Mouse (Mus musculus): ENCODE measurements around the gene Gm42906.

Gene Gm42906

DNA sequence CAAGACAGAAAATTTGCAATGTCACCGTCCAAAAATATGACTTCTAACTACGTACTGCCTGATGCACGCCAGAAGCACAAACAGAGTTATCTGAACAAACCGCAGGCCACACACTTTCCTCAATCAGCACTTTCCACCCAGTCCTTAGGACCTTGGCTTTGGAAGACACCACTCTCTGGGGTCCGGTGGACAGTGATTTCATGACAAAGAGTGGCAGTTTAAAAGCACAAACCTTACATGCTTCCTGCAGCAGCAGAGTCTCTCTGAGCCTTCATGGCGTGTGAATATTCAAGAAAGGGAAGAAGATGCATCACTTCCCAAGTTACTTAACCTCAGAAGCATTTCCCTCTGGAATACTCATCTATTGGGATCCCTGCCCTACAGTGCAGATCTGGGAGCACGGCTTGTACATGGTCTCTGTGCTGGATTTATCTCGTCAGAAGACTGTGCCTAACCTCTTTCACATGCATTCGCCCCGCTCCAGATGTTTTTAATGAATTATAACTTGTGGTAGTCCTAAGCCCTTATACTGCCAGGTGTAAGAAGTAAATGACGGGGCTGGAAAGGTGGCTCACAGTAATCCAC is 244.2 kb downstream of the Gm42906 start:
- DNase-seq, result no peak

DNA sequence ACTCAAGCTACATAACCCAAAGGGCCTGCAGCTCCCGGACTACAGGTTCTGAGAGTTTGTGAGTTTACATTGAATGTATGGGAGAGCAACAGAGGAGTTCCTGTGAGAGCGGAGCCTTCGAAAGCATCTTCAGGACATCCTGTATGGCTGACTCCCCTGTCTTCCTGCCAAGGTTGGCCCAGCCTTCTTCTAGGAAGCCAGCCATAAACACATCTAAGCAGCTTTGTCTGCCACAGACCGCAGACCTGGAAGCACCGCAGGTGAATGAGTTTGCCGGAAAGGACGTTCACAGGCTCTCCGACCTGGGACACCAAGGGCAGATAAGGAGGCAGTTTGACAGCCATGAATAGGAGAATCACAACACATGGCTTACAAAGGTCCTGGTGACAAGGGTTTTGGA is 246.7 kb downstream of the Gm42906 start:
- peak; percentile 50 for DNase-seq

DNA sequence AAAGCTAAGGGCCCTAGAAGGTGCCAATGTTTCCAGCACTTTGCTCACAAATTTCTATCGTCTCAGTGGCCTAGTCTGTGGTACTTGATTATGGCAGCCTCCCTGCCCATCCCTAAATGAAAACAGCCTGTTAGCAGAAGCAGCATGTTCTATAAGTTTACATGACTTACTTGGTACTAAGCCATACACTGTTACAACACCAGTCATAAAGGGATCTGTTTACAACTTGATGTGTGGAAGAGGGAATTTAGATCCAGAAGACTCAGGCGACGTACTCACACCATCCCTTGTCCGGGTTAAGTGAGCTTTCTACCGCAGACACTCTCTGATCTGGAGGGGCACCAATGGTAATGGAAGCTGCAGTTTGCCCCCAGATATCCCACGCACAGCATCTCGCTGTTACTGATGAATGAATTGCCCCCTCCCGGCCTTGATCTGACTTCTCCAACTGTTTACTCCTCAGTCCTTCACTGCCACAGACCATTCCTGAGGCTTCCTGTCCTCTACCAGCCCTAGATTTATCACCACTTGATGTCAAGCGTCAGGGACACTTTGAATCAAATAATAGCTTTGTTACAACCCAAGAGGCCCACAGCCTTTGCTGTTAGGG is 247.7 kb downstream of the Gm42906 start:
- no peak for DNase-seq

DNA sequence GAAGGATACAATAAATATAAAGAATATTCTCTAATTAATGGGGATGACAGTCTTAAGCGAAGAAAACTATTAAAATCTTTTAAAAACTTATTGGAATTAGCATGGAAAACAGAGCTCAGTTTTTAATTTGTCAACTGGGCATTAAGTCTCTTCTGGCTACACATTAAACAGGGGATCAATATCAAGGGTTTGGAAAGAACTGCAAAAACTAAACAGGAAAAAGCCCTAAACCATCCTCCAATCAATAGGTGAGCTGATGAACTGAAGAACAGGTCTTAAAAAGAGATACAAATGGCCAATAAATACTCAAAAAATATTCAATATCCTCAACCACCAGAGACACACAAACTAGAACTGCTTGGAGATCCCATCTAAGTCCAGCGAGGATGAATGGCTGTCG is 250.8 kb downstream of the Gm42906 start:
- DNase-seq, result no peak

DNA sequence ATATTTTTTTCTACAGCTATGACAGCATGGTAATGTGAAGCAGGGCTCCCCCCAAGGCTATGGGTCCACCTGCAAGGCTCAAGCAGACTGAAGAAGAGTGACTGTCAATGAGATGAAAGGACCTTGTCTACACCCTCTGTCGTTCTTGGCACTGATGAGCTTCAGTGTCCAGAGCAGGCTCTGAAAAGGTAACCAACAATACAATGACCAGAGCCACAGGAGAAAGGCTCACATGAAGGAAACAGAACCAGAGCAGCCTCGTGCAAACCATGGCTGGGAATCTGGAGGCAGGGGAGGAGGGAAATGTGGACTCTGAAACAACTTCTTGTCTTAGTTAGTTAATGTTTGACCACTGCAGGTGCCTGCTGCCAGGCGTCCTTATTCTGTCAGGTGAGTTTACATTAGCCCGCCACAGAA is 252.1 kb downstream of the Gm42906 start:
- DNase-seq, result peak; percentile 58

DNA sequence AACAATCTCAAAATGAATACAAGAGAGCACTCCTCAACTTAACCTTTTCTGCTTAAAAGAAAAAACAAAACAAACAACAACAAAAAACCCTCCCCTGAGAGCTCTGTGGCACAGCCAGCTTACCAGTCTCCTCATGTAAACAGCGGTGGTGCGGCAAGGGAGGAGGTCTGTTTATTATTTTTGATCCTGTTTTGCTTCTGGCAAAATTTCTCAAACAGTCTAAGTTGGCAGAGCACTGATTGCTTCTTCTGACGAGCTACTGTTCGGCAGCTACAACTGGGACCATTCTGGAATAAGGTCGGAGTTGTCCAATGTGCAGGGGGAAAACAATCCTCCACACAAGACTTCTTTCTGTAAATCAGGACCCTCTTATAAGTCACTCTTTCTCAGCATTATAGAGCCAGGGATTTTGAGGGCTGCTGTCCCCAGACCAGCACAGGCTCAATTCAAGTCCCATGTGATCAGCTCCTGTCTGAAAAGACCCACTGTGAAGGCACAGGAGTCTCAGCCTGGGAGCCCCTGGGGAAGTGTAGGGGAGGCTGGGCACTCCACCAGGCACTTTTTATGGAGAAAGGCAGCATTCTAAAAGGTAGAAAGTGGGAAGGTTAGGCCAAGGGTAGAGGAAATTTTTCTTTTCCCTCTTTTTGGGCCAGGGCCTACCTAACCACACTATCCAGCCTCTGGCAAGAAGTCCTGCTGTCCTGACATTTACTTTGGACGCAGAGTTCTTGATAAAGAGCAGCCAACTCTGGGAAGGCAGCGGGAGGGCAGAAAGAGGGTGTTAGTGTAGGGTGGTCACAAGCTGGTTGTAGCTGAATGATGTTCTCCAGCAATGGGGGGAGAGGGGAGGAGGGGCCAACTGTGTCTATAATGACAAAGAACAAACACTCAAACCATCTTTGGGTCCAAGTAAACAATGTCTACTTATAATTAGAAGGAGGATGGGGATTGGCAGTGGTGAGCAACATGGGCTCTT is 253.2 kb downstream of the Gm42906 start:
- DNase-seq, result peak; percentile 71

- DNase-seq, result no peak
Measured at GRCm38 (mm10) chr5:151173774-151174173, 254.2 kb downstream of the Gm42906 start.

GRCm38 (mm10) chr5:151170168-151170750 is 257.7 kb downstream of the Gm42906 start:
- DNase-seq, result peak; percentile 80

DNA sequence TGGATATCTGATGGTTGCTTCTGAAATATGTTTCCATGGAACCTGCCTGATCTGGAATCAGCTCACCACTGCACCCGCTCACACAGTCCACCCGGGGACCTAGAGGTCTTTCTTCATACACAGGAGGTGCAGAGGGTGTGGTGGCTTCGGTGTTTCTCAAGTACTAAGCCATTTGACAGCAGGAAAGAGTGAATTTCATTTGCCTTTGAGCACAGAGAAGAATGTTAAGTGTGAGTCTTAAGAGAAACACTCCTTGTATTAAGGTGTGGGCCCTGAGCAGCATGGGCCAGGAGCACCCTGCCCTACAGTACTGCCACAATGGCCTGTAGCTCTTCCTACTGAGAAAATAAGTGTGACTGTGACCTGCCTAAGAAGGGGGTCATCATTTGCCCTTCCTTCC is 259.8 kb downstream of the Gm42906 start:
- DNase-seq, result peak; percentile 70

GRCm38 (mm10) chr5:151167641-151168040 is 260.3 kb downstream of the Gm42906 start:
- no peak for DNase-seq

DNA sequence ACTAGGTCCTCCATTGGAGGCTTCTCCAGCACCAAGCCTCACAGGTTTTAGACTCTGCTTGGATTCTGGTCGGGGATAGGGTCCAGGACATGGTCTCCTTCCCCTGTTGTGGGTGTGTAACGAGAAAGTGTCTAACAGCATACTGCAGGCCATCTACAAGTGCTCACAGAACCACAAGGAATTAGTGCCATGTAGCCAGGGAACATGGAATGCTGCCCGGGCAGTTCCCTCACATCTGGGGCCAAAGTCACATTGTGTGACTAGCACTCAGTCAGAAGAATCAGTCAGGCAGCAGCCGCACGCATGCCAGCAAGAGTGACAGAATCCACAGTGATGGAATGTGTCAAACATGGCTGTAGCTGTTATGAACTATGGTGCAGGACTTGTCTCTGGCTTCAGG is 261.7 kb downstream of the Gm42906 start:
- peak; percentile 93 for DNase-seq

- peak; percentile 57 for DNase-seq
Measured at GRCm38 (mm10) chr5:151165381-151166016, 262.5 kb downstream of the Gm42906 start.

DNA sequence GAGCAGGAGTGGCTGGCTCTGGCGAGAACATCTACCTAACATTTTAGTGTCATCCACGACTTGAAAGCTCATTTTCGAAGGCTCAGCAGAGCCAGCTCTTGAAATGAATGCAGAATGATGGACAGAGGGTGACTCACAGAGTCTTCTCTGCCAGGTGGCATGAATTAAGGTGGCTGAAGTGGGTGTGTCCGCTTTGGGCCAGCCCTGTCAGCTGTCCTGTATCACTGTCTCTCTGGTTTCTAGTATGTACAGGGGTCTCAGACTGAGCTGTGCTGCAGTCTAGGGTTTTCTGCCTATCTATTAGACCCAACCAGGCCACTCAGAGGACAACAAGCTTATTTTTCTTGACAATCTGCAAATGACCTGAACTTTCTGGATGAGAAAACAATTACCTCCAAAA is 263.1 kb downstream of the Gm42906 start:
- DNase-seq, result no peak

DNA sequence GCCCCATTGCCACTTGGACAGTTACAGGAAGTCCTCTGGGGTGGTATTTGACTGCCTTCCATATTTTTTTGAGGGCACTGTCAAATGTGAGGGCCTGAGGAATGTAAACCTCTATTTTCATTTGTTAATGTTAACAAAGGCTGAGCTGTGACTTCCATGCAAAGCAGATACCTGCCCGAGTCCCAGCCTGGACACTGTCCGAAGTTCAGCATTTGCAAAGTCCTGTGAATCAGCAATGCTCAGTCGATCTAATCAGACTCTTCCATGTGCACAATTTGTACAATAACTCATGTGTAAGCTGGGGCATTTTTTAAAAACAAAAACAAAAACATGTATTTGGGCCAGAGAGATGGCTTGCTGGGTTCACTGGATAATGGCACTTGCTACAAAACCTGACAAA is 265.3 kb downstream of the Gm42906 start:
- no peak for DNase-seq

GRCm38 (mm10) chr5:151155247-151155646 is 272.7 kb downstream of the Gm42906 start:
- DNase-seq, result no peak

DNA sequence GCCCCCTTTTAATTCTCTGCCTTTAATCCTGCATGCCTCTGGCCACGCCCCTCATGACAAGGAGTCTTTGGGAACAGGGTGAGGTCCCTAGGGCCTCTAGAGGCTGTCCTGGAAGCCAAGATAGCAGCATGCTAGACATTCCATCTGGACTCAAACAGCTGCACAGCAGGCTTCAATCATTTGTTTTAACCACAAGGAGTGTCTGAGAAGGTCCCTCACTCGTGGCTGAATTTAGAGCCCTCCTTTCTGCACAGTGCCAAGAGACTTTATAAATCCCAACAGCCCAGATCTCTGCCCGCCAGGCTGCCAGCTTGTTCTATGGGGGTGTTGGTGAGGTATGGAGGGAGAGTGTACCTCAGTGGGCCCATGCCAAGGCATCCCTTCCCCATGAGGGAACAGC is 273.2 kb downstream of the Gm42906 start:
- DNase-seq, result peak; percentile 90

DNA sequence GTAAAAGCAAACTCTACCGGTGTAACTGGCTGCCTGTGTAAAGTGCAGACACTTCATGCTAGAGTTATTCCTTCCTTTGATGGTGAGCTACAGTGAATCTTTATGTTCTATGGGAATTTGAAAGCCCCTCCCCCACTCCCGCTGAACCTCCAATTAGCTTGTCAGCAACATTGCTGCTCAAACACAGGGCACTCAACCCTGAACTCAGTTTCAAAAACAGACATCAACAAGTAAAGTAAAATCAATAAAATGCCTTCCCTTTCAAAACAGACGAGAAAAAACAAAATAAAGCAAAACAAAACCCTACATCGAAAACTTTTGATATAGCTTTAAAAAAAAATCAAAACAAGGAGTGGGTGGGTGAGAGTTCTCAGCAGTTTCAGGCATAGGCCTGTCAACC is 273.9 kb downstream of the Gm42906 start:
- no peak for DNase-seq

- peak; percentile 58 for DNase-seq
Measured at GRCm38 (mm10) chr5:151151549-151151948, 276.4 kb downstream of the Gm42906 start.

- DNase-seq, result no peak
Measured at GRCm38 (mm10) chr5:151149509-151149908, 278.5 kb downstream of the Gm42906 start.

DNA sequence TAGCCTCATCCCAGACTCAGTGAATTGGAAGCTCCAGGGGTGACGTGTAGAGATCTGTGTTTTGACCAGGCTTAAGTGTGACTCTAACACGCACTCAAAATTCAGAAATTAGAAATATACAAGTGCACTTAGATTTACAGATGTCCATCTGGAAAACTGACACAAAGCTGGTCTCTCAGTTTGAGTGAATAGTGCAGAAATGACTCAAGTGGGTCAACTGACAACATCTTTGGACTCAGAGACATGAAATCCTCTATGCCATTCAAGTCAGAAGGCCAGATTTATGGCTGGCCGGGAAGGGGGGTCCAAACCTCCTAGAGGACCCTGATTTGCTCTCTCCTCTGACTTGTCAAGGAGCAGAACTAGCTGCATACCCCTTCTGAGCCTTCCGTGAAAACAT is 279.9 kb downstream of the Gm42906 start:
- no peak for DNase-seq

DNA sequence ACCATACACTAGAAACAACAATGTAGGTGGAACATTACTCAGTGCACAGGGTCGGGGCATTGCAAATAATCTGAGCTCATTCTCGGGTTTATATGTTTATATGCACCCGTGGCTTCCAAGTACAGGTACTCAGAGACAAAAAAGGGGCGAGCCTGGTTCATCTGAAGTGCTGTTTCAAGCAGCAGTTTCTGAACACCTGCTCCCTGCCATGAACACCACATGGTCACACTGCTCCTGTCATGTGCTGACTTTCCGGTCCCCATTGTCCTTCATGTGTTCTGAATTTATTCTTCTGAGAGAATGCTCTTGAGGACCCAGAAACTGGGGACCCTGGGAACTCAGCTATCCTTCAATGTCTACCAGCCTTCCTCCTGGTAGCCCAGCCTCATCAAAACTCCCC is 282.2 kb downstream of the Gm42906 start:
- DNase-seq, result no peak

DNA sequence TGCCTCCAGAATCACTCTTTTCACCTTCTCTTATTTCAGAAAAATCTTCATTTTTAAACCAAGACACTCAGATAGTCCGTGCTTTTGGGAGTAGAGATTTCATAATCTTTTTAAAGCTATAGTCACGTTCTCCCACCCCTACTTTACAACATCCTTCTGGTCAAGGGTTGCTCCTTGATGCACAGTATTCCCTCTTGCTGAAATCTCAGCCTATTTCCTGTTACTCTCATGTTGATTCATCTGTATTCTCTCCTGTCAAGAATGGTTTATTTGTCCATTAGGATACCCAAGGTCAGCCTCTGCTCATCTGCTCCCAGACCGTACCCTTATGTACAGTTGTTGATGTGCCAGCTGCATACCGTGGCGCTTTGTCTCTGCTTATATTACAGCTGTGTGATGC is 284.0 kb downstream of the Gm42906 start:
- no peak for DNase-seq

Data from lung, postnatal 36 days (tissue).